Mouse (Mus musculus): ENCODE measurements around the gene Csf3. TPM values are rescaled to one million over a fixed set of nuclear protein-coding genes. Genes with fewer than 3 reads are reported as not detected.

The Csf3 gene
- polyA plus RNA-seq, 1 experiment, result not detected

GRCm38 (mm10) chr11:98713703-98714102 is 12.6 kb downstream of the Csf3 start:
- no peak for TF ChIP-seq GATA1 (IDR thresholded peaks at IDR 0.05; ENCODE audit: low read length)

- TF ChIP-seq GATA1 (IDR thresholded peaks at IDR 0.05; ENCODE audit: low read length), result no peak
These were observed 14.9 kb downstream of the Csf3 start for GRCm38 (mm10) chr11:98715946-98716345.

- no peak for TF ChIP-seq GATA1 (IDR thresholded peaks at IDR 0.05; ENCODE audit: low read length)
These were observed 16.8 kb downstream of the Csf3 start for GRCm38 (mm10) chr11:98717904-98718303.

- no peak for TF ChIP-seq GATA1 (IDR thresholded peaks at IDR 0.05; ENCODE audit: low read length)
These were observed 19.7 kb downstream of the Csf3 start for GRCm38 (mm10) chr11:98720756-98721155.

- TF ChIP-seq GATA1 (IDR thresholded peaks at IDR 0.05; ENCODE audit: low read length), result no peak
These were observed 20.6 kb downstream of the Csf3 start for GRCm38 (mm10) chr11:98721458-98722226.

- no peak for TF ChIP-seq GATA1 (IDR thresholded peaks at IDR 0.05; ENCODE audit: low read length)
These were observed 22.0 kb downstream of the Csf3 start for GRCm38 (mm10) chr11:98723098-98723497.

GRCm38 (mm10) chr11:98725926-98726506 is 25.0 kb downstream of the Csf3 start:
- TF ChIP-seq GATA1 (IDR thresholded peaks at IDR 0.05; ENCODE audit: low read length), result no peak

- no peak for TF ChIP-seq GATA1 (IDR thresholded peaks at IDR 0.05; ENCODE audit: low read length)
These were observed 28.1 kb downstream of the Csf3 start, which contains the start of gene Med24 for GRCm38 (mm10) chr11:98729119-98729588. Gene Med24 (minus strand): TSS chr11:98729435.

GRCm38 (mm10) chr11:98730727-98731126 is 29.7 kb downstream of the Csf3 start:
- no peak for TF ChIP-seq GATA1 (IDR thresholded peaks at IDR 0.05; ENCODE audit: low read length)

- no peak for TF ChIP-seq GATA1 (IDR thresholded peaks at IDR 0.05; ENCODE audit: low read length)
These were observed 30.1 kb downstream of the Csf3 start for GRCm38 (mm10) chr11:98731134-98731533.

- no peak for TF ChIP-seq GATA1 (IDR thresholded peaks at IDR 0.05; ENCODE audit: low read length)
These were observed 33.0 kb downstream of the Csf3 start for GRCm38 (mm10) chr11:98734020-98734419.

GRCm38 (mm10) chr11:98735111-98735510 is 34.0 kb downstream of the Csf3 start:
- no peak for TF ChIP-seq GATA1 (IDR thresholded peaks at IDR 0.05; ENCODE audit: low read length)

GRCm38 (mm10) chr11:98736176-98736575 is 35.1 kb downstream of the Csf3 start:
- no peak for TF ChIP-seq GATA1 (IDR thresholded peaks at IDR 0.05; ENCODE audit: low read length)

- no peak for TF ChIP-seq GATA1 (IDR thresholded peaks at IDR 0.05; ENCODE audit: low read length)
These were observed 37.4 kb downstream of the Csf3 start for GRCm38 (mm10) chr11:98738428-98738911.

- no peak for TF ChIP-seq GATA1 (IDR thresholded peaks at IDR 0.05; ENCODE audit: low read length)
These were observed 37.9 kb downstream of the Csf3 start for GRCm38 (mm10) chr11:98738925-98739324.

GRCm38 (mm10) chr11:98740026-98740392 is 38.9 kb downstream of the Csf3 start:
- TF ChIP-seq GATA1 (IDR thresholded peaks at IDR 0.05; ENCODE audit: low read length), result no peak

All from G1E-ER4 (cell line).